Mouse (Mus musculus): ENCODE data around the gene Usp15.

DNA sequence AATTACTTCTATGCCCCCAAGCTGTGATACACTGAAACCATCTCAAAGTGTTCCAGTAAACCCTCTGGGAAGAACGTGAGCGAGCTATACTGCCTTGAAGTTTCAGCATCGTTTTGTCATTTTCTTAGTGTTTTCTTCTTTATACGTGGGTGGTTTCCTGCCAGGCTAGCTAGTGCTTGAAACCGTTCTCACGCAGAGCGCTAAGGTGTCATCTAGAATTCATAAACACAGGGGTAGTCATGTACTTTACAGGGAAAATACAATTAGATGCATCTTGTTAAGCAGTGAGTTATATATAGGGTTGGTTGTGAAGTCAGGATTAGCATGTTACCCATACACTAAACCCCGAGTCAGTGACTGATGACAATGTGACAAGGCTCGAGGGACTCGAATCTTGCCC is 65.3 kb downstream of the Usp15 start:
- no peak for TF ChIP-seq POLR2A (IDR thresholded peaks at IDR 0.05; ENCODE audit: low read depth, low read length)
- no peak for TF ChIP-seq CTCF (conservative IDR thresholded peaks at IDR 0.05; ENCODE audit: insufficient read depth, insufficient read length, low read depth, low read length)

All from kidney, adult 2 months (tissue).